Mouse (Mus musculus): ENCODE data around the gene Ptges3l.
"Not testable (repeated sequence)": the region's sequence is repeated elsewhere in the genome, so short reads cannot be mapped to it uniquely, and the experiment has no call there.

Gene Ptges3l

DNA sequence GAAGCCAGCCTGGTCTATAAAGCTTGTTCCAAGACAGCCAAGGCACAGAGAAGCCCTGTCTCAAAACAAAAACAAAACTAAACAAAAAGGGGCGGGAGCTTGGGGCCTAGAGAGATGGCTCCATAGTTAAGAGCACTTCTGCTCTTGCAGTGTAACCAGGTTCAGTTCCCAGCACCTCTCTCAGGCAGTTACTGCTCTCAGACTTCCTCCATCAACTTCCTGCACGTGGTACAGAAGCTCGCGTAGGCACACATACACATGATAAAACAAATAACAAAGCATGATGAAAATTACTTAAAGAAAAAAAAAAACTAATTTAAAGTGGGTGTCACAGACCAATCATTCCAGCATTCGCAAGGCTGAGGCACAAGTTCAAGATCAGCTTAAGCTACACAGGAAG is 5.0 kb downstream of the Ptges3l start:
- no peak for DNase-seq (ENCODE audit: low read depth, low spot score)

DNA sequence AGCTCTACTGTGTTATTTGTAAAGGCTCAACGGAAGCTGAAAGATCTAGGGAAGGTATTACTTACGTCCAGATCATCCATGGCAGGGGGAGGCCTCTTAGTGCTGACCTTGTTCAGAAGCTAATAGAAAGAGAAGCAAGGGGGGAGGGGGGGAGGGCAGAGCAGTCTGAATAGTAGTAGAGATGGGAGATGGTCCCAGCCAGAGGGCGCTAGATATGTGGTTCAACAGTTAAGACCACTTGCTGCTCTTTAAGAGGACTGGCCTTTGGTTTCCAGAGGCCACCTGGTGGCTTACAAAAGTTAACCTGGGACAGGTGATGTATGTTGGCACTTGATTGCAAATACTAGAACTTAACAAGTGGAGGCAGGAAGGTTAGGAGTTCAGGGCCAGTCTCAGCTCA is 5.5 kb downstream of the Ptges3l start:
- no peak for DNase-seq (ENCODE audit: low read depth, low spot score)

DNA sequence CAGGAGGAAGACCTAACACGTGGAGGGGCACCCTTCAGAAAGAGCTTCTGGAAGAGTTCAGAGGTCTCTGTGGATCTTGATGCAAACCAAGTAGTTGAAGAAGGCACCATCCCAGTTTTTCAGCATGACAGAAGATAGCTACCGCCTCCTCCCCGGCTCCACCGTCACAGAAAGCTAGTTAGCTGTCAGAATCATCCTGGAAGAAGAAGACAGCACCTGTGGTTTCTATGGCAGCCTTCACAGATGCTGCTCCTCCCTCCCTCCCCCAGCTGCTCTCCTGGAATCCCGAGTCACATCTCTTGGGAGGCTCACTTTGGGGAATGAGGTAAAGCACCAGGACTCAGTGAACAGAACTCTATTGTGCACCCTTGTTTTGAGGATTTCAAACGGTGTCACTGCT is 6.1 kb downstream of the Ptges3l start:
- DNase-seq (ENCODE audit: low read depth, low spot score), result no peak

DNA sequence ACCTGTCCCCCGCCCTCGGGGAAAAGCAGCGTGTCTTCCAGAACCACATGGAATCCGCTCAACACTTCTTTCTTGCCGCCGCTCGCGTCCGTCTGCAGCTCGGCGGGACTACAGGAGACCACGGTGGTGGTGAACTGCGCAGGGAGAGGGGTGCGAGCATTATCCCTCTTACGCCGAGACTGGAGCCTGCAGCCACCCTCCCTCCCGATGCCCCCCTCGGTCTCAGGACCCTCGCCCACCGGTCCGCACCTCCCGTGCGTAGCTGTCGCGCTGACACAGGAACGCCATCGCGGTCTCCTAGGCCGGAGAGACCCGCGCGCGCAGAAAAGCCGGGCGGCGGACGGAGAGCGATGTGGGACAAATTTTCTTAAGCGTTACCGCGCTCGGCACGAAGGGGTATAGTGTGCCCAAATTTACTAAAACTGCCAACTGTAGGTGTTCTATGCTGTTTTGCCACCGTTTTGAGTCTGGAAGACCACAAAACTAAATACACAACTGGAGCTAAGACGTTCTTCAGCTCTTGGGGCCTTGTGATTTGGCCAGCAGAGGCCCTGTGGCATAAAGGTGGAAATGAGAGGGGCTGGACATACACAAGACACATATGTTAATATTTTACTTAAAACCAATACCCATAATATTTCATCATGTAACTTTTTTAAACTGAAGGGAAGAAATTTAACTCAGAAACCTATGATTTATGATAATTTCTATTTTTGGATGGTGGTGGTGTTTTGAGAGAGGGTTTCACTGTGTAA is 7.9 kb downstream of the Ptges3l start, which contains the start of gene Aarsd1:
Gene Aarsd1 (minus strand): TSS at position 515 of the 755 bp plus-strand sequence.
- peak; percentile 90 for DNase-seq (ENCODE audit: low read depth, low spot score)

DNA sequence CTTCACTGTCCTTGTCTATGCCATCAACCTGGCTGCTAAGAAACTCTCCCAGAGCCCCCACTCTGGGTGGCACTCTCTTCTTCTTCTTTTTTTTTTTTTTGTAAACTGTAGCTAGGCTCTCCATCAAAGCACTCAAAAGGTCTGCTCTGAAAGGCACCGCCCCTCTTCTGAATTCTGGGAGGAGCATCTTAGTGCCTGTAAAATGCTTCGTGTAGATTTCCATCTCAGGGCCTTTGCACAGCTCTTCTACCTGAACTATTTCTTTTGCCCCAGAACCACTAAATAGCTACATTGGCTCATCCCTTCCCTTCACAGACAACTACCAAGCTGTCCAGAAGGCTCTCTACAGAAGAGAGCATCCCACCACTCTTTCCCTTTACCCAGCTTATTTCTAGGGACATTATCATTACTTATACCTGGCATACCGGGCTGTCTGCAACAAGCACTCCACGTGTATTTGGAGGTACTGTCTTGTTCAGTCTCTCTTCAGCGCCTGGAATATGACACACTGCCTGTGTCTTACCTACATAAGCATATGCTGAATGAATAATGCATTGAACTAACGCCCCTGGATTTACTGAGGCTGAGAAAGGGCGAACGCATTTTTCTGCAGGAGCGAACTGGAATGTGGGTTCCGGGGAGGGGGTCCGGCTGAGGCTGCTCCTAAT is 8.6 kb downstream of the Ptges3l start:
- peak; percentile 45 for DNase-seq (ENCODE audit: low read depth, low spot score)

DNA sequence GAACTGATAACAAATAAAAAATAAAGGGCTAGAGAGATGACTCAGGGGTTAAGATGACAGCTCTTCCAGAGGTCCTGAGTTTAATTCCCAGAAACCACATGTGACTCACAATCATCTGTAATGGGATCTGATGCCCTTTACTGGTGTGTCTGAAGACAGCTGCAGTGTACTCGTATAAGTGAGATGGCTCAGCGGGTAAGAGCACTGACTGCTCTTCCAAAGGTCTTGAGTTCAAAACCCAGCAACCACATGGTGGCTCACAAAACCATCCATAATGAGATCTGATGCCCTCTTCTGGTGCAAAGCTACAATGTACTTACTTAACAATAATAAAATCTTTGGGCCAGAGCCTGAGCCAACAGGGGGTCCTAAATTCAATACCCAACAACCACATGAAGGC is 9.8 kb downstream of the Ptges3l start:
- DNase-seq (ENCODE audit: low read depth, low spot score), result peak; percentile 30

DNA sequence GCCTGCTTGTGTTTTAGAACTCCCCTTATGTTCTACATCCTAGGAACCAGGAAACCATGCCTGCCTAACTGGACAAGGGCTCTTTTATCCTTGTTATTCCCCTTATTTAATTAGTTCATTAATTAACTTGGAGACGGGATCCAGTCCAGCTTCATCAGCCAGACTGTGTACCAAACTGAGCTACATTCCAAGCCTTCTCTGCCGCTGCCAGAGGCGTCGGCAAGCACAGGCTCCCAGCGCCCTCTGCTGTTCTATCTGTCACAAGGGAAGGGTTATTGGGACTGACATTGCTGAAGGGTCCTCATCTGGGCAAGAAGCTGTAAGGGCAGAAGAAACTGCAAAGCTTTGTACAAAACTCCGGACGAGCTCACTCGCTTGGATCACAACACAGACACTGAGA is 30.0 kb downstream of the Ptges3l start:
- peak; percentile 68 for DNase-seq (ENCODE audit: low read depth, low spot score)

DNA sequence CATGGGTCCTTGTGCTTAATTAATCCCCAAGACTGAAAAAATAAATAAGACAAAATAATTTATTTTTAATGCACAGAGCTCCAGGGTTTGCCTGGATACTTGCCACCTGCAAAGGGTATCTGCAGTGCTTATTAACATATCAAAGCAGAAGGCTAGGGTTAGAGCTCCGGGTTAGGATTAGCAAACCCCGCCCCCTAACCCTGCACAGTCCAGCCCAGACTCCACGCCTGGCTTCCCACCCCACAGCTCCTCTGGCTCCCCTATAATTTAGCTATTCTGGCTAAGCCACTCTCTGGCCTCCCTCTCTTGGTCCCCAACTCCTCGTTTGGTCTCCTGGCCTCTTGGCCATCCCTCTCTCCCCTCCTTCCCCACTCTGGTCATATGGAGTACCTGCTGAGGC is 43.3 kb downstream of the Ptges3l start:
- DNase-seq (ENCODE audit: low read depth, low spot score), result no peak

DNA sequence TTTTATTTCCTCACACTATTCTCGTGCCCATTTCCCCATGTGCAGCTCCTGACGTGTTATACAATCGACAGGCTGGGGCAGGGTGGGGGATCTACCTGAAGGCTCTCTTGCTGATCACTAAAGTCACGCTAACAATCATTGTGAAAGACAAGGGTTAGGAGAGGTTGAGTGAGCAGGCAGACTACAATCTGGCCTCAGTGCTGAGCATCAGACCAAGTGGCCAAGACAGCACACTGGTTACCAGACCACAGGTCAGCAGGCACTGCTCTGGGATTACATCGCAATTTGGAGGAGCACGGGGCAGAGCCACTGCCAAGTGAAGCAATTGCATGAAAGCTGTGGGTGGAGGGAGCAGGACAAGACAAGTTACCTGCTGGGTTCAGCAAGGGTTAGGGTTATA is 46.2 kb downstream of the Ptges3l start:
- DNase-seq (ENCODE audit: low read depth, low spot score), result no peak

DNA sequence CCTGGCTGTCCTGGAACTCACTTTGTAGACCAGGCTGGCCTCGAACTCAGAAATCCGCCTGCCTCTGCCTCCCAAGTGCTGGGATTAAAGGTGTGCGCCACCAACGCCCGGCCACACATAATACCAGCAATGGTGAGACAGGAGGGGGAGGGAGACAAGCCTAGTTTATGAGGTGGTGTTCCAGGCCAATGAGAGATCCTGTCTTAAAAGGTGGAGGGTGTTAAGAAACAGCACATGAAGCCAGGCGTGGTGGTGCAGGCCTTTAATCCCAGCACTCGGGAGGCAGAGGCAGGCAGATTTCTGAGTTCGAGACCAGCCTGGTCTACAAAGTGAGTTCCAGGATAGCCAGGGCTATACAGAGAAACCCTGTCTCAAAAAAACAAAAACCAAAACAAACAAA is 46.9 kb downstream of the Ptges3l start:
- DNase-seq (ENCODE audit: low read depth, low spot score), result not testable (repeated sequence)

DNA sequence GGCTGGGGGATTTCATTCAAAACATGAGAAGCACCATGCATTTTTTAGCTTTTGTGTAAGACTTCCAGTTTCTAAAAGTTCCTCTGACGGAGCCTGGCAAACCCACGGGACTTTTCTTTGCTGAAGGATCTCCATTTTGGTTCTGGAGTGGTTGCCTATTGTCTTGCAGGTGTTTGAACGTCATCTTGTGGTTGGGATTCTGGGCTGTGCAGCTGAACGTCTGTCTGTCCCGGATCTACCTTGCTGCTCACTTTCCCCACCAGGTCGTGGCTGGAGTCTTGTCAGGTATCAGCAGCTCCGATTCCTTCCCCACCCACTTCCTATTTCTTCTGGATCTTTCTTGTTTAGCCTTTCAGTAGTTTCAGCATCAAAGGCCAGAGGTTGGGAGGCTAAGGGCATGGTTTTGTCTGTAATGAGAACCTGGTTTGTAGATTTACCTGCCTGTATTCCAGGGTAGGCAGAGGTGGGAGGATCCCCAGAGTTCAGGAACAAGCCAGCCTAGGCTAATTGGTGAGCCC is 50.7 kb downstream of the Ptges3l start:
- DNase-seq (ENCODE audit: low read depth, low spot score), result no peak

DNA sequence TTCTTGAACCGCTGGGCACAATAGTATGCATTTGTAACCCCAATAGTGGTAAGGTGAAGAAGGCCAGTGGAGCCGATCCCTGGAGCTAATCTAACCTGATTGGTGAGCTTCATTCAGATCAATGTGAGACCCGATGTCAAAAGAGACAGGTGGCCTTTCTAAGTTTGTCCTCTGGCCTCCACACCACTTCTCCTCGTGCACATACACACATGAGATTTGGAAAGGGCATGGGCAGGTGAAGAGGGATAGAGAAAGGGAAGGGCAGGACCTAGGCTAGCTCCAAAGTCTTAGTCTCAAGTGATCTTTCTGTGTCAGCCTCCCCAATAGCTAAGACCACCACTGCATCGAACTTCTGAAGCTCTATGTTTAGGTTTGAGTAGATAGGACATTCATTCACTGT is 55.0 kb downstream of the Ptges3l start:
- no peak for DNase-seq (ENCODE audit: low read depth, low spot score)

All from CD4-positive, CD25-positive, alpha-beta regulatory T cell, adult 2 months (primary cell).